Mouse (Mus musculus): ENCODE results near the gene Adgrb3. TPM values are rescaled to one million over a fixed set of nuclear protein-coding genes. Genes with fewer than 3 reads are reported as not detected.
A peak's percentile ranks its signal among the peaks of the same experiment; 100 is the strongest.

The Adgrb3 gene
- polyA plus RNA-seq, 1 experiment from 2014 or later, result 14.8 TPM

GRCm38 (mm10) chr1:25355486-25355885, 474.0 kb downstream of the Adgrb3 start:
- Histone ChIP-seq H3K27me3 (ENCODE audit: control insufficient read depth, insufficient read depth, low read length) (no peaks in the 10 kb centered on the region), H3K9ac (ENCODE audit: low read depth, low read length) (no peak overlapping the region), H3K9me3 (ENCODE audit: control insufficient read depth, low read length) (no peaks in the 10 kb centered on the region), H3K27ac (ENCODE audit: low read depth, low read length) (no peak overlapping the region), H3K4me1 (replicated peaks; ENCODE audit: control insufficient read depth, insufficient read depth, low read length) (no peaks in the 10 kb centered on the region), H3K4me2 (replicated peaks; ENCODE audit: low read depth, low read length) (no peak overlapping the region), H3K36me3 (ENCODE audit: control insufficient read depth, insufficient read depth, low read length) (no peaks in the 10 kb centered on the region), H3K4me3 (ENCODE audit: low read depth, low read length) (no peak overlapping the region)
- WGBS, result 96% methylated on average over 5 of the region's 5 CpGs
- DNase-seq (ENCODE audit: low spot score), result no peak
- no peak for ATAC-seq (ENCODE audit: low FRiP score)

- H3K4me3 ChIP-seq (ENCODE audit: low read depth, low read length), result no peak overlapping the region
- DNase-seq (ENCODE audit: low spot score), result no peak
- H3K27me3 ChIP-seq (ENCODE audit: control insufficient read depth, insufficient read depth, low read length), result no peaks in the 10 kb centered on the region
- no peaks in the 10 kb centered on the region for H3K36me3 ChIP-seq (ENCODE audit: control insufficient read depth, insufficient read depth, low read length)
- H3K4me1 ChIP-seq (replicated peaks; ENCODE audit: control insufficient read depth, insufficient read depth, low read length), result no peaks in the 10 kb centered on the region
- no peaks in the 10 kb centered on the region for H3K9me3 ChIP-seq (ENCODE audit: control insufficient read depth, low read length)
- H3K9ac ChIP-seq (ENCODE audit: low read depth, low read length), result no peak overlapping the region
- H3K27ac ChIP-seq (ENCODE audit: low read depth, low read length), result no peak overlapping the region
- ATAC-seq (ENCODE audit: low FRiP score), result no peak
- H3K4me2 ChIP-seq (replicated peaks; ENCODE audit: low read depth, low read length), result no peak overlapping the region
These were observed 484.6 kb downstream of the Adgrb3 start for GRCm38 (mm10) chr1:25344876-25345275.

- Histone ChIP-seq H3K27ac (ENCODE audit: low read depth, low read length) (no peak overlapping the region), H3K4me1 (replicated peaks; ENCODE audit: control insufficient read depth, insufficient read depth, low read length) (no peaks in the 10 kb centered on the region), H3K4me3 (ENCODE audit: low read depth, low read length) (no peak overlapping the region), H3K9ac (ENCODE audit: low read depth, low read length) (no peak overlapping the region), H3K36me3 (ENCODE audit: control insufficient read depth, insufficient read depth, low read length) (no peaks in the 10 kb centered on the region), H3K4me2 (replicated peaks; ENCODE audit: low read depth, low read length) (no peak overlapping the region), H3K27me3 (ENCODE audit: control insufficient read depth, insufficient read depth, low read length) (no peaks in the 10 kb centered on the region), H3K9me3 (ENCODE audit: control insufficient read depth, low read length) (no peaks in the 10 kb centered on the region)
- 90% methylated on average over 2 of the region's 2 CpGs for WGBS
- DNase-seq (ENCODE audit: low spot score), result no peak
- no peak for ATAC-seq (ENCODE audit: low FRiP score)
These were observed 504.1 kb downstream of the Adgrb3 start for GRCm38 (mm10) chr1:25325406-25325805.

- H3K4me1 ChIP-seq (replicated peaks; ENCODE audit: control insufficient read depth, insufficient read depth, low read length), result no peaks in the 10 kb centered on the region
- no peaks in the 10 kb centered on the region for H3K27me3 ChIP-seq (ENCODE audit: control insufficient read depth, insufficient read depth, low read length)
- H3K9ac ChIP-seq (ENCODE audit: low read depth, low read length), result no peak overlapping the region
- H3K27ac ChIP-seq (ENCODE audit: low read depth, low read length), result no peak overlapping the region
- ATAC-seq (ENCODE audit: low FRiP score) (no peak), DNase-seq (ENCODE audit: low spot score) (no peak)
- no peaks in the 10 kb centered on the region for H3K9me3 ChIP-seq (ENCODE audit: control insufficient read depth, low read length)
- H3K36me3 ChIP-seq (ENCODE audit: control insufficient read depth, insufficient read depth, low read length), result no peaks in the 10 kb centered on the region
- no peak overlapping the region for H3K4me3 ChIP-seq (ENCODE audit: low read depth, low read length)
- no peak overlapping the region for H3K4me2 ChIP-seq (replicated peaks; ENCODE audit: low read depth, low read length)
These were observed 512.4 kb downstream of the Adgrb3 start for GRCm38 (mm10) chr1:25317142-25317541.

GRCm38 (mm10) chr1:25312344-25312743, 517.2 kb downstream of the Adgrb3 start:
- DNase-seq (ENCODE audit: low spot score), result peak; percentile 36
- Histone ChIP-seq H3K27ac (ENCODE audit: low read depth, low read length) (no peak overlapping the region), H3K27me3 (ENCODE audit: control insufficient read depth, insufficient read depth, low read length) (no peaks in the 10 kb centered on the region), H3K9me3 (ENCODE audit: control insufficient read depth, low read length) (no peaks in the 10 kb centered on the region), H3K36me3 (ENCODE audit: control insufficient read depth, insufficient read depth, low read length) (no peaks in the 10 kb centered on the region), H3K4me1 (replicated peaks; ENCODE audit: control insufficient read depth, insufficient read depth, low read length) (no peaks in the 10 kb centered on the region), H3K4me2 (replicated peaks; ENCODE audit: low read depth, low read length) (no peak overlapping the region), H3K9ac (ENCODE audit: low read depth, low read length) (no peak overlapping the region), H3K4me3 (ENCODE audit: low read depth, low read length) (no peak overlapping the region)
- peak; percentile 77 for ATAC-seq (ENCODE audit: low FRiP score)
- WGBS, result 49% methylated on average over 2 of the region's 2 CpGs

- H3K36me3 ChIP-seq (ENCODE audit: control insufficient read depth, insufficient read depth, low read length), result no peaks in the 10 kb centered on the region
- ATAC-seq (ENCODE audit: low FRiP score), result no peak
- WGBS, result 24% methylated on average over 2 of the region's 2 CpGs
These were observed 519.4 kb downstream of the Adgrb3 start for GRCm38 (mm10) chr1:25310066-25310465.

GRCm38 (mm10) chr1:25281471-25281870, 548.0 kb downstream of the Adgrb3 start:
- Histone ChIP-seq H3K9me3 (ENCODE audit: control insufficient read depth, low read length) (no peaks in the 10 kb centered on the region), H3K9ac (ENCODE audit: low read depth, low read length) (no peak overlapping the region), H3K4me2 (replicated peaks; ENCODE audit: low read depth, low read length) (no peak overlapping the region), H3K36me3 (ENCODE audit: control insufficient read depth, insufficient read depth, low read length) (no peaks in the 10 kb centered on the region), H3K4me1 (replicated peaks; ENCODE audit: control insufficient read depth, insufficient read depth, low read length) (no peaks in the 10 kb centered on the region), H3K27ac (ENCODE audit: low read depth, low read length) (no peak overlapping the region), H3K27me3 (ENCODE audit: control insufficient read depth, insufficient read depth, low read length) (no peaks in the 10 kb centered on the region), H3K4me3 (ENCODE audit: low read depth, low read length) (no peak overlapping the region)
- WGBS, result 90% methylated on average over 8 of the region's 8 CpGs
- no peak for DNase-seq (ENCODE audit: low spot score)
- no peak for ATAC-seq (ENCODE audit: low FRiP score)

More at GRCm38 (mm10) chr1:25310066-25310465, 519.4 kb downstream of the Adgrb3 start:
- no peak for DNase-seq (ENCODE audit: low spot score)
- no peak overlapping the region for H3K4me3 ChIP-seq (ENCODE audit: low read depth, low read length)
- H3K27me3 ChIP-seq (ENCODE audit: control insufficient read depth, insufficient read depth, low read length), result no peaks in the 10 kb centered on the region
- H3K4me2 ChIP-seq (replicated peaks; ENCODE audit: low read depth, low read length), result no peak overlapping the region
- no peak overlapping the region for H3K9ac ChIP-seq (ENCODE audit: low read depth, low read length)
- H3K9me3 ChIP-seq (ENCODE audit: control insufficient read depth, low read length), result no peaks in the 10 kb centered on the region
- H3K4me1 ChIP-seq (replicated peaks; ENCODE audit: control insufficient read depth, insufficient read depth, low read length), result no peaks in the 10 kb centered on the region
- no peak overlapping the region for H3K27ac ChIP-seq (ENCODE audit: low read depth, low read length)

GRCm38 (mm10) chr1:25250562-25250961, 578.9 kb downstream of the Adgrb3 start:
- Histone ChIP-seq H3K4me2 (replicated peaks; ENCODE audit: low read depth, low read length) (no peak overlapping the region), H3K27ac (ENCODE audit: low read depth, low read length) (no peak overlapping the region), H3K4me1 (replicated peaks; ENCODE audit: control insufficient read depth, insufficient read depth, low read length) (no peaks in the 10 kb centered on the region), H3K4me3 (ENCODE audit: low read depth, low read length) (no peak overlapping the region), H3K9ac (ENCODE audit: low read depth, low read length) (no peak overlapping the region), H3K9me3 (ENCODE audit: control insufficient read depth, low read length) (no peaks in the 10 kb centered on the region), H3K27me3 (ENCODE audit: control insufficient read depth, insufficient read depth, low read length) (no peaks in the 10 kb centered on the region), H3K36me3 (ENCODE audit: control insufficient read depth, insufficient read depth, low read length) (no peaks in the 10 kb centered on the region)
- no peak for ATAC-seq (ENCODE audit: low FRiP score)
- DNase-seq (ENCODE audit: low spot score), result no peak

- ATAC-seq (ENCODE audit: low FRiP score), result no peak
- WGBS, result 71% methylated on average over 6 of the region's 6 CpGs
These were observed 587.1 kb downstream of the Adgrb3 start for GRCm38 (mm10) chr1:25242436-25242835.

More at GRCm38 (mm10) chr1:25242436-25242835, 587.1 kb downstream of the Adgrb3 start:
- no peaks in the 10 kb centered on the region for H3K9me3 ChIP-seq (ENCODE audit: control insufficient read depth, low read length)
- H3K27me3 ChIP-seq (ENCODE audit: control insufficient read depth, insufficient read depth, low read length), result no peaks in the 10 kb centered on the region
- H3K36me3 ChIP-seq (ENCODE audit: control insufficient read depth, insufficient read depth, low read length), result no peaks in the 10 kb centered on the region
- H3K4me3 ChIP-seq (ENCODE audit: low read depth, low read length), result no peak overlapping the region
- DNase-seq (ENCODE audit: low spot score), result no peak
- no peak overlapping the region for H3K4me2 ChIP-seq (replicated peaks; ENCODE audit: low read depth, low read length)
- H3K4me1 ChIP-seq (replicated peaks; ENCODE audit: control insufficient read depth, insufficient read depth, low read length), result no peaks in the 10 kb centered on the region
- H3K9ac ChIP-seq (ENCODE audit: low read depth, low read length), result no peak overlapping the region
- no peak overlapping the region for H3K27ac ChIP-seq (ENCODE audit: low read depth, low read length)

Measured in hindbrain, embryonic 11.5 days (tissue).